Mouse (Mus musculus) mouse trophoblast stem cell (cell line): ENCODE results near the gene Cox14.
"Not testable (repeated sequence)": the region's sequence is repeated elsewhere in the genome, so short reads cannot be mapped to it uniquely, and the experiment has no call there.

Source experiments
- in situ Hi-C, 2 experiments: fragments of 300-500 bp; cut with MseI, MboI; formaldehyde crosslinking; loops; 2 replicates in 1 of 2; 3 replicates in 1 of 2; pipeline ENCODE4 v1.15.1; 2025

Gene Cox14

DNA sequence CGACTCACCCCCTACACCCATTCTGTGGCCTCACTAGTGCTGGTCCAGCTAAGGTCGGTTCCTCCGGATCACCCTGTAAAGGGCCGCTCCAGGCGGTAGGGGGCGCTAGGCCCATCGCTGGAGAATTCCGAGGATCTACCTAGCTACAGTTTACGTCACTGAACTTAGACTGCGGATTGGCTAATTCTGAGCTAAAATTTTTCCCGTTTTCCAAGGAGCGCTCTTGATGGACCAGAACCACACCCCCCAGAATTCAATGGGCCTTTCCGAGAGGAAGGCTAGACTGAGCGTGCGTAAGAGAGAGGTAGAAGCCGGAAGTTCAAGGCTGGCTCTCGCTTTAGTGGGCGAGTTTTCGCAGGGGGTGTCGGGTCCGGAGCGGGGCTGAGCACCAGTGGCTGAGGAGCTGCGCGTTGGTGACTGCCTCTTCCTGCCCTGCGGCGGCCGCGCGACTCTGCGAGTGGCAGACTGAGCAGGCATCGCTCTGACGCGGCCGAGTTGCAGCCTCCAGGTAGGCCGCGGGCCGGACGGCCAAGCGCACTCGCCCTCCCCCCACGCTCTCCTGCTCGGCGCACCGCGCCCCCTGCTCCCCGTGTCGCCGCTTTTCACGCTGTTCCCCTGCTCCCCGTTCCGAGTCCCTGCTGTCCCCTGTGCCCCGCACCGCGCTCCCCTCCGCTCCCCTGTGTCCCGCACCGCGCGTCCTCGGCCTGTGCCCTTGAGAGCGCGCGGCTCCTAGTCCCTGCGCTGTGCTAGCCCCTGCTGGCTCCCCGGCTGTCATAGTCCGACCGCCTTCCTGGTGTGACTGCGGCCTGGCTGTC lies at the start of gene Cox14:
Gene Cox14, plus strand, starts transcription at position 278 of the 815 bp plus-strand sequence.
- in situ Hi-C loops = loop anchor here in 1 of 2 experiments (10.0 kb wide), 1 partner anchor 49 kb away; the partner anchor contains the start of gene Cers5

DNA sequence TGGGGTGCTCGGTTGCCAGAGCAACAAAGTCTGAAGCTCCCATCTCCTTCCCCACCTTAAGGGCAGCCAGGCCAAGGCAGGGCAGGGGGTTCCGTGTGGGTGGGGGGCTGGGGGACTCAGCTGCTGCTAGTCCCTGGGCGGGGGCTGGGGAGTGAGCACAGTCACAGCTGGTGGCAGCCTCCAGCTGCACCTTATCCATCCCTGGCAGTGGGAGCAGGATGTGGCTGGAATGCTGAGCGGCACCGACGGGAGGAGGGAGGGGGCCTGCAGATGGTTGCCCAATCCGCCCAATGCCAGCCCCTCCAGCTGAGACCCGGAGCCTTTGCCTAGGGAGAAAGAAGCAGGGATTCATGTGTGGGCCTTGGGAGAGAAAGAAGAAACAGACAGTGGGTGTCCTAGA lies 48.3 kb upstream of the Cox14 start:
- in situ Hi-C loops = no loop called here

DNA sequence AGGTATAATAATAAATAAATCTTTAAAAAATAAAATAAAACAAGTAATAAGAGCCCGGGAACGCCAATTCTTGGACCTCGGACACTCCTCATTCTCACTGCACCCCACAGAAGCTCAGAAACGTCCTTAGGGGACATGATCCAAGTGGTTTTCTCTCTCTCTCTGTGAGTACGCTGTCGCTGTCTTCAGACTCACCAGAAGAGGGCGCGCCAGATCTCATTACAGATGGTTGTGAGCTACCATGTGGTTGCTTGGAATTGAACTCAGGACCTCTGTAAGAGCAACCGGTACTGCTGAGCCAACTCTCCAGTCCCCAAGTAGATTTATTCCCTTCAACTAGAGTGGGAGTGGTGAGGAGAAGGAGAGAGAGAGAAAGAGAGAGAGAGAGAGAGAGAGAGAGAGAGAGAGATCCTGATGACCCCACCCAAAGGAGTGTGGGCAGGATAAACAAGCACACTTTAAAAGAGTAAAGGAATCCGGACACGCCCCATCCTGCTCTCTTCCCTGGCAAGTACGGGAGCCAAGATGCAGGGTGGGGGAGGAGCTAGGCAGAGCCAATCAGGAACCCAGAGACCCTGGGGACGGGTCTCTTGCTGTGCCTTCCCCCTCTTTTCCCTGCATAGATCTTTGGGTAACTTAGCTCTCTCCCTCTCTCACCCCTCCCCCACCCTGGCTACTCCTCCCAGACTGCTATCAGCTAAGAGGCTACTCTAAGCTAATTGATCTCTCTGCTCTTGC lies 47.2 kb upstream of the Cox14 start:
- in situ Hi-C loops = no loop called here

DNA sequence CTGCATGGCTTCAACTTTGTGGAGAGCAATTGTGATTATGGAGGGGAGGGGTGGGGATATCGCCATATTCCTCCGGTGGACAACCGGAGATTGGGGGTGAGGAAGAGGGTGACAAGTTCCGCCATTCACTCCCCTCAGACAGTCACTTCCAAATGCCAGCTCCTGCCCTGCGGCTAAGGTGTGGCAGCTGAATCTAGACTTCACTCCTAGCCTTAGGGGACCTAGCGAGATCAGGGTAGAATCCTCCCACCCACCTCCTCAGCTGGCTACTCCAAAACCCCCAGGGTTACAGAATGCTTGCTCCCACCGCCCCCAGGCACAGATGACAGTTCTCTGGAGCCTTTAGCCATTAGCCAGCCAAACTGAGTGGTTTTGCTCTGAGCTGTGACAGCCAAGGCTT lies 46.4 kb upstream of the Cox14 start:
- in situ Hi-C loops = no loop called here

DNA sequence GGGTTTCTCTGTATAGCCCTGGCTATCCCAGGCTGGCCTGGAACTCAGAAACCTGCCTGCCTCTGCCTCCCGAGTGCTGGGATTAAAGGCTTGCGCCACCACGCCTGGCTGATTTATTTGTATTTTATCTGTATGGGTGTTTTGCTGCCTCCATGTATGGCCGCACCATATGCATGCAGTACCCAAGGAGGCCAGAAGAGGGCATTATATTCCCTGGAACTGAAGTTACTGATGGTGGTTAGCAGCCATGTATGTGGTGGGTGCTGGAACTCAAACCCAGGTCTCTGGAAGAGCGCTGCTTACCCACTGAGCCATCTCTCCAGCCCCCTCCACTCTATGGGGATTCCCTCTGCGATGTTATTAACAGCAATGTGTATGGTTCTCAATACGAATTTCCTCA lies 42.5 kb upstream of the Cox14 start:
- in situ Hi-C loops = loop anchor here in 1 of 2 experiments (10.0 kb wide), 1 partner anchor 188 kb away; no protein-coding TSS in a partner anchor

DNA sequence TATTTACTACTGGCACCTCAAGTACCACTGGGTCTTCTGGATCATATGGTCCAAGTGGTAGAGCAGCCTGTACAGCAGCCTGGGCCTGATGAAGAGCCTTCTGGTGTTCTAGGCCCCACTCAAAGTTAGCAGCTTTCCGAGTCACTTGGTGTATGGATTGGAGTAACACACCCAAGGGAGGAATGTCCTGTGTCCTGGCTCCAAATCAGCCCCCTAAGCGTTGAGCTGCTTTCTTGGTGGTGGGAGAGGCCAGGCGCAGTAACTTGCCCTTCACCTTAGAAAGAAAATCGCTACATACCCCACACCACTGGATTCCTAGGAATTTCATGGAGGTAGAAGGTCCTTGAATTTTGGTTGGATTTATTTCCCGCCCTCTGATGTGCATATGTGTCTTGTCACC lies 41.3 kb upstream of the Cox14 start:
- in situ Hi-C loops = loop anchor here in 1 of 2 experiments (10.0 kb wide), 1 partner anchor 189 kb away; no protein-coding TSS in a partner anchor

GRCm38 (mm10) chr15:99688712-99689111 lies 36.7 kb upstream of the Cox14 start:
- in situ Hi-C loops = loop anchor here in 1 of 2 experiments (10.0 kb wide), 1 partner anchor 194 kb away; no protein-coding TSS in a partner anchor

DNA sequence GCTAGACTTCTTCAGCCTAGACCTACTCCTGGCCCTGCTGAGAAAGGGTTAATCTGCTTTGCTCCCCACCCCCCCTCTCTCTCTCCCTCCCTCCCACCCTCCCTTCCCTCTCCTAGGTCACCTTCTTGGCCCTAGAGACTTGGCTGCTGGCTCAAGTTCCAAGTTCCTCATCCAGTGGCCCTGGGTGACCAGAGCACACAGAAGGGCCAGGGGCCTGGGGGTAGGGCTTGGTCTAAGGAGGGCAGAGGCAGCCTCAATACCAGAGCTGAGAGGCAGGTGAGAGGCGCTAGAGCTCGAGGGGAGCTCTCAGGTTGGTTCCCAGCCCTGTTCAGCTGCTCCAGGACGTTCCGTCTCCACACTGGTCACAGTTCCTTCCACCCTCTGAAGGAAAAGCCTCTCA lies 34.5 kb upstream of the Cox14 start:
- in situ Hi-C loops = no loop called here

DNA sequence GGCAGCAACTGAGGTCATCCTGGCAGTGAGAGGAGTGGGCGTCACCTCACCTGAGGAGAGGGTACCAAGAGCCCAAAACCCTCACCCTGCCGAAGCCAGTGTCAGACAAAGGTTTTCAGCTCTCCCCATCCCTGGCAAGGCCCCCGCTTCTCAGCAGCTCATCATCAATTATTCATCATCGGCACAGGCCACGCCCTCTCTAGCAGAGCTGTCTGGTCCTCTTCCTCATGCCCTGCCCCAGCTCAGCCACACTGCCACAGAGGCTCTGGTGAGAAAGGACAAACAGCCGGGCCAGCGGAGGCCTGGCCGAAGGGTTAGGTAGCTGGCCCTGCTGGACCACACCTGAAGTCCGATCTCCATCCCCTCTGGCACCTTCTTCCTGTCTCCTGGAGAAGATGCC lies 33.4 kb upstream of the Cox14 start:
- in situ Hi-C loops = no loop called here

- in situ Hi-C loops = no loop called here
Observed at GRCm38 (mm10) chr15:99697309-99697708, 28.1 kb upstream of the Cox14 start.

DNA sequence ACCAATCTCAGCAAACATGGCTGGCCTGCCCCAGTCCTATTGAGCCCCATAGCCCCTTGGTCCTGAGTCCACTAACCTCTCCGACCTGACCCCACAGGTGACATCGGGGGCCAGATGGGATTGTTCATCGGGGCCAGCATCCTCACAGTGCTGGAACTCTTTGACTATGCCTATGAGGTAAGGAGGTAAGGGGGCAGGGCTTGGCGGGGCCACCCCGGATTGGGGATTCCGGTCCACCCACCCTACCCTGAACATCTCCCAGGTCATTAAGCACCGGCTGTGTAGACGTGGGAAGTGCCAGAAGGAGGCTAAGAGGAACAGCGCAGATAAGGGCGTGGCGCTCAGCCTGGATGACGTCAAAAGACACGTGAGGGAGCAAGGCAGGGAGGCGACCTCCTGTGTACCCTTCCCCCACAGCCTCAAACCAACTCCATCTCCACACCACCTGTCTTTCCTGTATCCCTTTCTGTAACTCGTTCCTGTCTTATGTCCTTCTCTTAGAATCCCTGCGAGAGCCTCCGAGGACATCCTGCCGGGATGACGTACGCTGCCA lies 26.8 kb upstream of the Cox14 start:
- in situ Hi-C loops = no loop called here

GRCm38 (mm10) chr15:99699715-99700114 lies 25.7 kb upstream of the Cox14 start:
- in situ Hi-C loops = no loop called here

DNA sequence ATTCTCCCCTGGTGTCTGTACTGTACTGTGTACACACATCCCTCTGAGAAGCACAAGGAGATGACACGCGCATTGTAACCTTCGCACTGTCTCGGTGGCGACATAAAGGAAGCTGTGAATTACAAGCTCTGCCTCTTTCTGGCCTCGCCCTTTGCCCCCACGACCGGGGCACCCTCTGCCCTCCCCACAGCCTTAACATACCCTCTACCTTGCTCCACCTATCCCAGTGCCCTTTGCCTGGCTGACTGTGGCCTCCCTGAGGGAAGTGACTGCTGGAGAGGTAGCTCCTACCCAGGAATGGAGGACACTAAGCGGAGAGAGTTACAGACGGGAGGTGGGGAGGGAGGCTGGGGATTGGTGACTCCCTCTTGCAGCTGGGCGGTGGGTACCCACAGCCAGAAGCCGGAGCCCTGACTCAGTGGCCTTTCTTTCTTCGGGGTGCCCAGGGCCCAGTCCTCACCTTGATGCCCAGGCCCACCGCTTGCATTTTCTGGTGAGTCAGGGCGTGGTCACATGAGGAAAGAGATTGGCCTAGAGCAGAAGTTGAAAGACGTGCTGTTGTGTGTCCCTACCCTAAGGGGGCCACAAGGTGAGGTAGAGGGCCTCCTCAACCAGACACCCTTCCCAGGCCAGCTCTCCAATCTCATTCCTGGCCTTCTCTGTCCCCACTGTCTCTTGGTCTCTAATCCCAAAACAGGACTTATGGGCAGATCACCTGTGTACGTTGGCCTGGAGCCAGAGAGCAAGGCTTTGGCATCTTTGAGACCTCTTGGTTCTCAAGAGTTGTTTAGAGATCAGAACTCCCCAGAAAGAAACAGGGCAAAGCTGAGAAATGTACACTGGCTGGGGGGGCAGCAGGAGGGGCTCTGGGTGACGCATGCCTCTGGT lies 25.0 kb upstream of the Cox14 start:
- in situ Hi-C loops = no loop called here

DNA sequence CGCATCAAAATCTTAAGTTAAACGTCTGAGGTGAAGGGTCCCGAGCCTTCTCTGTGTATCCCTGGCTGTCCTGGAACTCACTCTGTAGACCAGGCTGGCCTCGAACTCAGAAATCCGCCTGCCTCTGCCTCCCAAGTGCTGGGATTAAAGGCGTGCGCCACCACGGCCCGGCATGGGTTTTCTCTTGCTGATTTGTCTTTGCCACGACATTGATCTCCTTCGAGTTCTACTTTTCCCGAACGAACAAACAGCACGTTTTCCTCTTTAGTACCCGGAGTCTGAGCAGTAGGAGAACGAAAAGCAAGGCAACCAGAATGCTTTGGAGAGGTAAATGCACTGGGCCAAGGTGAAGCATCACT lies 23.8 kb upstream of the Cox14 start:
- in situ Hi-C loops = not testable (repeated sequence)

DNA sequence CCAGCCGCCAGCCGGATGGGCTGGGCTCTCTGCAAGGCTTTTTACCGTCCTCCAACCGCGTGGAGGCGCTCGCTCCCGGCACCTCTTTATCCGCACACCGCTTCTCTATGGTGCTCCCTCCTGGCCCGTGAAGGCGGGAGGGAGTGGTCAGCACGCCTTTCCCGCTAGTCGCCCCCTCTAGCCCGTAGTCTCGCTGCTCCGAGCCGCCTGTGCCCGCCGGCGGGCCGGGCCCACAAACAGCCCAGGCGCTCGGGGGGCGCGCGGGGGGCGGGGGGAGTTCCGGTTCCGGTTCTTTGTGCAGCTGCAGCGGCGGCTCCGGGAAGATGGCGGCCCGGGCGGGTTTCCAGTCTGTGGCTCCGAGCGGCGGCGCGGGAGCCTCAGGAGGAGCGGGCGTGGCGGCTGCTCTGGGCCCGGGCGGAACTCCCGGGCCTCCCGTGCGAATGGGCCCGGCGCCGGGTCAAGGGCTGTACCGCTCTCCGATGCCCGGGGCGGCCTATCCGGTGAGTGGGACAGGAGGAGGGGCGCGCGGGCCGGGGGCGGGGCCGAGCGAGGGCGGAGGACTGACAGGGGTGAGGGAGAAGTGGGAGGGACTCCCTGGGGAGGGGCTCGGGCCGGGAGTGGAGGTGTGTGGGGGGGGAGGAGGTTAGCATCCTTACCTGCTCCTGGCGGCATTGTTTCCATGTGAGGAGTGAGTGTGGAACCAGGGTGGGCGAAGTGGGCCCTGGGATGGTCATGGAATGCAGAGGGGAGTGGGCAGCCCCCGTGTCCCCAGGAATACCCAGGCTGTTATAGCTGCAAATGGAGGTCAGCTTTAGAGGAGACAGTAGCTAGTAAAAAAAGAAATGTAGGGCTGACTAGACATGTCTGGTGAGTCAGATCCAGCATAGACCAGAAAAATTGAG lies 23.2 kb upstream of the Cox14 start, which contains the start of gene Smarcd1:
Gene Smarcd1, plus strand, starts transcription at position 131 of the 902 bp plus-strand sequence.
- in situ Hi-C loops = no loop called here

- in situ Hi-C loops = no loop called here
Observed at GRCm38 (mm10) chr15:99703104-99703503, 22.3 kb upstream of the Cox14 start.

- in situ Hi-C loops = no loop called here
Observed at GRCm38 (mm10) chr15:99703676-99704040, 21.8 kb upstream of the Cox14 start.

DNA sequence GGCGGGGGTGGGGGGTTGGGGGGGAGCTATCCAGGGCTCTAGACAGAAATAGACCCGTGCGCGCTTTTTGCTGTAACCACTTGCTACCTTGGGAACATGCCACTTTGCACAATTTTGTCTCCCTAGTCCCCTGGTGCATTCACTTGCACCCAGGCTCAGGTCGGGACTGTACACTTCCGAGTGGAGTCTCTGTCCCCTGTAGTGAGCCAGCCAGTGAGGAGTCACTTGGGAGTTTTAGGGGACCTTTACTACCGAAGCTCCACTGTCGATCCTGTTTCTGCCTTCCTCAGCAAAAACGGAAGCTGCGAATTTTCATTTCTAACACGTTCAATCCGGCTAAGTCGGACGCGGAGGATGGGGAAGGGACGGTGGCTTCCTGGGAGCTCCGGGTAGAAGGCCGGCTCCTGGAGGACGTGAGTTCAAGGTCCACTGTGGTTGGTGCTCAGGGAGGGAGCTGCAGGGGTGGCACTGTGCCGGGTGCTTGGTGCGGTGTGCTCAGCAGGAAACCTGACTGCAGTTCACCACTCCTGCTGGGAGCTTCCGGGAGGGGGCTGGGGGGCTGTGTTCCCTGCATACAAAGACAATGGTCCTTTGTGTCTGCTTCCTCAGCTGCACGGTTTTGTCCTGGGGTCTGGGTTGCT lies 21.3 kb upstream of the Cox14 start:
- in situ Hi-C loops = no loop called here

DNA sequence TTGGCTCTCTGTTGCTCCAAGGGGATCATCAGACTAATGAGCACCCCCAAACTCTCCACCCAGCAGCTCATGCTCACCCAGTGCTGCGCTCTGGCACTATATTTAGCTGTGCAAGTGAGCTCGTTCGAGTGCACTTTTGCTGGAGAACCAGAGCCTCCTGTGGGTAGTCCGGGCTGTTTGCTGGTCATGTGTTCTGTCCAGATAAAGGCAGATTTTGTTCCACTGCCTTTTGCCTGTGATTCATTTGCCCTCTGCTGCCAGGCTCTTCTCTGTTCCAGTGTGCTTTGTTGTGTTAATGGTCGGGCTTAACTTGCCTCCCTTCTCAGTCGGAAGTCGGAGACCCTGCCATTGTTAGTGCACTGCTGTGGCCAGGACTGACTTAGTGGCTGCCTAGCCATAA lies 20.5 kb upstream of the Cox14 start:
- in situ Hi-C loops = no loop called here
